Mouse (Mus musculus) liver, postnatal 0 days (tissue): ENCODE measurements around the gene Tecr. TPM values are rescaled to one million over a fixed set of nuclear protein-coding genes. Genes with fewer than 3 reads are reported as not detected.
A peak's percentile ranks its signal among the peaks of the same experiment; 100 is the strongest.

ENCODE experiments used
- ATAC-seq: fragments of 200-750 bp; cut with Nextera tagmentation; 2 replicates; pipeline ENCODE4 v1.8.0; 2017; ENCODE audit warnings: mild to moderate bottlenecking, moderate library complexity
- DNase-seq: peaks from one replicate; pipeline ENCODE4 v3.0.0-alpha.2; 2016
- H3K27ac ChIP-seq: fragments of 300-500 bp; sonication (generic); 2 replicates; pipeline ENCODE4 v1.5.1; 2014; ENCODE audit warnings: antibody characterized with exemption, moderate library complexity, mild to moderate bottlenecking, low read depth
- H3K27me3 ChIP-seq: fragments of 300-500 bp; sonication (generic); 2 replicates; pipeline ENCODE4 v1.6.1; 2014; ENCODE audit warnings: low read length, control low read depth, mixed read lengths; ENCODE audit not compliant: insufficient read depth
- H3K36me3 ChIP-seq: fragments of 300-500 bp; sonication (generic); replicated peaks from 2 replicates; pipeline ENCODE4 v1.6.1; 2014; ENCODE audit warnings: mild to moderate bottlenecking, control low read depth, low read length, moderate library complexity, mixed read lengths; ENCODE audit not compliant: insufficient read depth
- H3K4me1 ChIP-seq: fragments of 300-500 bp; sonication (generic); 2 replicates; pipeline ENCODE4 v1.6.1; 2014; ENCODE audit warnings: antibody characterized with exemption, mild to moderate bottlenecking, control low read depth; ENCODE audit not compliant: insufficient read depth
- H3K4me2 ChIP-seq: fragments of 300-500 bp; sonication (generic); 2 replicates; pipeline ENCODE4 v1.6.1; 2014; ENCODE audit warnings: low read depth, mild to moderate bottlenecking, low read length, moderate library complexity, mixed read lengths
- H3K4me3 ChIP-seq: fragments of 300-500 bp; sonication (generic); 2 replicates; pipeline ENCODE4 v1.5.1; 2014; ENCODE audit warnings: low read depth, low read length
- H3K9ac ChIP-seq: fragments of 300-500 bp; sonication (generic); replicated peaks from 2 replicates; pipeline ENCODE4 v1.6.1; 2014; ENCODE audit warnings: mild to moderate bottlenecking, moderate library complexity
- H3K9me3 ChIP-seq: fragments of 300-500 bp; sonication (generic); 2 replicates; pipeline ENCODE4 v1.6.1; 2016; ENCODE audit warnings: mild to moderate bottlenecking, control low read depth, low read length, mixed read lengths
- CTCF ChIP-seq: sonication (generic); IDR thresholded peaks from 2 replicates; pipeline ENCODE4 v1.5.1; 2016; ENCODE audit warnings: antibody characterized with exemption, low read depth
- EP300 ChIP-seq: IDR thresholded peaks from 2 replicates; pipeline ENCODE4 v1.6.1; 2016; ENCODE audit warnings: antibody characterized with exemption, low read depth, mild to moderate bottlenecking
- WGBS: fragments of 180-500 bp; shearing (Covaris S2); extraction: QIAGEN DNeasy Blood & Tissue Kit; methylation state at CpG from one replicate; pipeline ENCODE4 v1.1.7; 2014; ENCODE audit not compliant: insufficient replicate concordance; 5-methylcytosine and 5-hydroxymethylcytosine counted together
- polyA plus RNA-seq: library from polyadenylated mRNA; unstranded; fragments of >200 nt; fragmentation: Nextera tagmentation; extraction: Ambion mirVana; gene quantifications from 2 replicates; pipeline ENCODE4 v1.2.1, GENCODE M21; 2015

Gene Tecr
- polyA plus RNA-seq, 1 experiment from 2014 or later: 258 TPM

DNA sequence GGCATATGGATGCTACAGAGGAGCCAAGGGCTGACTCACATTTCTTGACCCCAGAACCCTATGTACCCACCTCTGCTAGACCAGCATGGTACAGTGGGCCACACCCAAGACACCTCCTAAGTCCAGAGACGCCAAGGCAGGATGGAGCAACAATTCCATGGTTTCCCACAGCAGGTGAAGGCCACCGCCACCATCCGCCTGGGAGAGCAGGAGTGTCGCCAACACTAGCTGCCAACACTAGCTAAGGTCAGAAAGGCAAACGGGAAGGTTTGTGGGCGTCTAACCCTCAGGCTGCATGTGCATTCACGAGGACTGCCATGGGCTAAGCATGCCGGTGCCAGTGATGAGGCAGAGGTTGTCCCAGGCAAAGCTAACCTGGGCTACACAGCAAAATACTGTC, 25.5 kb downstream of the Tecr start:
- ATAC-seq: no peak
- no peaks in the 10 kb centered on the region for H3K36me3 ChIP-seq
- no peak overlapping the region for H3K9ac ChIP-seq
- H3K4me2 ChIP-seq: no peak overlapping the region
- no peak for TF ChIP-seq CTCF
- TF ChIP-seq EP300: no peak
- no peaks in the 10 kb centered on the region for H3K27me3 ChIP-seq
- DNase-seq: no peak
- no peak overlapping the region for H3K4me3 ChIP-seq
- H3K4me1 ChIP-seq: peaks cover 23% of the 10 kb centered on the region
- WGBS: 85% methylated on average over 8 of the region's 8 CpGs
- H3K27ac ChIP-seq: no peak overlapping the region
- H3K9me3 ChIP-seq: no peaks in the 10 kb centered on the region

- Histone ChIP-seq H3K9ac (no peak overlapping the region), H3K4me3 (no peak overlapping the region), H3K4me1 (peaks cover 21% of the 10 kb centered on the region), H3K36me3 (no peaks in the 10 kb centered on the region), H3K27ac (no peak overlapping the region), H3K4me2 (no peak overlapping the region), H3K27me3 (no peaks in the 10 kb centered on the region), H3K9me3 (no peaks in the 10 kb centered on the region)
- DNase-seq: no peak
- TF ChIP-seq EP300 (no peak), CTCF (no peak)
- no peak for ATAC-seq
- WGBS: 81% methylated on average over 8 of the region's 8 CpGs
Measured at GRCm38 (mm10) chr8:83580826-83581225, 26.9 kb downstream of the Tecr start.

DNA sequence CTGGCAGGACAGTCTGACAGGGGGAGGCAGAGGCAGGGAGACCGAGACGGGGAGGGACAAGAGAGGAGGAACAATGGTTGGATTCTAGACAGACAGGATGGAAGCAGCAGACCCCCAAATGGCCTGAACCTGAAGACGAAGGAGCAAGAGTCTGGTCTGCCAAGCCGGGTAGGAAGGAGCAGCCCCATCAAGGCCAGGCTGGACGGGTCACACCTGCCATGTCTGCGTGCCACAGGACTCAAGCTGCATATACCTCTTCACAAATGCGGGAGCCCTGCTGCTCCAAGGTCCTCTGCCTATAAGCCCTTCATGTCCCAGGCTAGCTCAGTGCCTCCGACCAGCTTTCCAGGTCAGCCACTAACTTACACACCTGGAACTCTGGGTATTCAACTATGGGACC, 28.1 kb downstream of the Tecr start:
- 93% methylated on average over 8 of the region's 8 CpGs for WGBS
- no peak overlapping the region for H3K4me3 ChIP-seq
- H3K9me3 ChIP-seq: no peaks in the 10 kb centered on the region
- no peak overlapping the region for H3K27ac ChIP-seq
- H3K36me3 ChIP-seq: no peaks in the 10 kb centered on the region
- no peak for TF ChIP-seq EP300
- no peak for TF ChIP-seq CTCF
- H3K9ac ChIP-seq: no peak overlapping the region
- ATAC-seq (no peak), DNase-seq (no peak)
- peaks cover 15% of the 10 kb centered on the region for H3K4me1 ChIP-seq
- H3K27me3 ChIP-seq: no peaks in the 10 kb centered on the region
- H3K4me2 ChIP-seq: no peak overlapping the region

- DNase-seq: no peak
- Histone ChIP-seq H3K4me3 (no peak overlapping the region), H3K9ac (no peak overlapping the region), H3K9me3 (no peaks in the 10 kb centered on the region), H3K36me3 (0 out of 2 replicates have a peak, but pooled peaks cover 5% of the 10 kb centered on the region), H3K4me2 (no peak overlapping the region), H3K4me1 (peaks cover 8% of the 10 kb centered on the region), H3K27me3 (no peaks in the 10 kb centered on the region), H3K27ac (0 out of 2 replicates have a peak overlapping the region, but pooled peaks have one; percentile 7)
- no peak for TF ChIP-seq EP300
- no peak for TF ChIP-seq CTCF
- 82% methylated on average over 17 of the region's 17 CpGs for whole genome bisulfite sequencing
- no peak for ATAC-seq
Measured at GRCm38 (mm10) chr8:83578131-83579055, 29.4 kb downstream of the Tecr start.

DNA sequence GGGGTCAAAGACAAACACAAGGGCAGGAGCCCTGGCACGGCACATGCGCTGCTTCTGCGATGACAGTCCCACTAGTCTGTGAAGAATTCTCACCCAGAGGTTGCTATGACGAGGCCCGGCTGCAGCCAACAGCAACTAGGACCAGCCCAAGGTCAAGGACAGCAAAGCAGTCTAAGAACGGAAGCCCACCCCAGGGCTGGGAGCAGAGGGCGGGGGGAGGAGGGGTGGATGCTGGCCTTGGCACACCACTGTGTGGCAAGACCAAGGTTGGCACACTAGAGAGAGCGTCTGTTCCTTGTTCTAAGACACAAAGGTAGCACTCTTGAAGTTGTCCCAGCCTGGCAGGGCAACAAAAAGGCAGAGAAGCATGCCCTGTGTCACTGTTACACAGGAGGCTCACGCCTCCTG, 30.4 kb downstream of the Tecr start:
- Histone ChIP-seq H3K27ac (peak overlapping the region; percentile 30; the same call in 1 of the 2 replicates), H3K4me1 (peaks cover 8% of the 10 kb centered on the region)
- WGBS: 68% methylated on average over 9 of the region's 9 CpGs

GRCm38 (mm10) chr8:83576921-83577320, 30.9 kb downstream of the Tecr start:
- H3K4me1 ChIP-seq: peaks cover 8% of the 10 kb centered on the region
- H3K27ac ChIP-seq: peak overlapping the region; percentile 19; the same call in 1 of the 2 replicates
- TF ChIP-seq CTCF (no peak), EP300 (no peak)
- no peak overlapping the region for H3K4me2 ChIP-seq
- no peaks in the 10 kb centered on the region for H3K9me3 ChIP-seq
- WGBS: 79% methylated on average over 4 of the region's 4 CpGs
- H3K9ac ChIP-seq: no peak overlapping the region
- H3K4me3 ChIP-seq: no peak overlapping the region
- H3K27me3 ChIP-seq: no peaks in the 10 kb centered on the region
- ATAC-seq: no peak
- DNase-seq: peak; percentile 12
- peaks cover 16% of the 10 kb centered on the region for H3K36me3 ChIP-seq

More for the DNA sequence above, 30.4 kb downstream of the Tecr start:
- Histone ChIP-seq H3K4me3 (no peak overlapping the region), H3K9ac (no peak overlapping the region), H3K9me3 (no peaks in the 10 kb centered on the region), H3K4me2 (no peak overlapping the region), H3K36me3 (peaks cover 12% of the 10 kb centered on the region; the same call in 1 of the 2 replicates), H3K27me3 (no peaks in the 10 kb centered on the region)
- DNase-seq: peak; percentile 17
- ATAC-seq: no peak
- TF ChIP-seq EP300 (no peak), CTCF (no peak)
